Mouse (Mus musculus): ENCODE results near the gene Tlr12.
"Not testable (repeated sequence)": the region's sequence is repeated elsewhere in the genome, so short reads cannot be mapped to it uniquely, and the experiment has no call there.

Tlr12 gene

DNA sequence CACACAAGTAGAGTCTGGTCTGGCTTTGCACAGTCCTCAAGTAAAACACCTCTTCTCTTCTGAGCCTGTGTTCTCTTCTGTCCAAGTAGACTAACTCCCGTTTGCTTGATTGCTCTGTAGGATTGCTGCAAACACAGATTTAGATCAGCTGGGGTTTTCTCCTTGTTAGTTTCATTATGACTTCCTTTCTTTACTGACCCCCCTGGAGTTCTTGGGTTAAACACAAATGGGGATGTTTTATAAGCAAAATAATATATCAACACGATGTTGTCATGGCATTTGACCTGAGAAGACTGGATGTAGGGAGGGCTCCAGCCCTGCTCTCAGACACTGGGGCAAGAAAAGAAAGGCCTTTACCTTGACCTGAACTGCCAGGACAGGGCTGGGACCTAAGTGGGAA lies 544 bp upstream of the Tlr12 start:
- DNase-seq (ENCODE audit: low spot score): no peak

- DNase-seq (ENCODE audit: low spot score): no peak
These were observed 877 bp downstream of the Tlr12 start for GRCm38 (mm10) chr4:128617363-128618120.

DNA sequence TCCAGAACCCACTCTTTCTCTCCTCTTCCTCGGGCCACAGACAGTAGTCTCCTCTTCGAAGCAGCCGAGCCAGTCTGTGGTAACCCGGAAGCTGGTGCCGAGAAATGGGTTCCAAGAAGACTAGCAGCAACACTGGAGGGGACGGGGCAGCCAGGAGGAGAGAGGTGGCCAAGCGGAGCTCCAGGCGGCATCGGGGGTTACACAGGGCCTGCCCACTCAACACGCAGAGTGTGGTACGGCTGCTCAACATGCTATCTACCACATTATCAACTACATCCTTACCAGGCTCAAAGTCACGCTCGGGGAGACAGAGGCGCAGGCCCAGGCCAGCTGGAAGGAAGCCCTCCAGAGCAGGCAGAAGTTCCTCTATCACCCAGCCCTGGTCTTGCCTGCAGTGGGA lies 2.7 kb downstream of the Tlr12 start:
- DNase-seq (ENCODE audit: low spot score): no peak

DNA sequence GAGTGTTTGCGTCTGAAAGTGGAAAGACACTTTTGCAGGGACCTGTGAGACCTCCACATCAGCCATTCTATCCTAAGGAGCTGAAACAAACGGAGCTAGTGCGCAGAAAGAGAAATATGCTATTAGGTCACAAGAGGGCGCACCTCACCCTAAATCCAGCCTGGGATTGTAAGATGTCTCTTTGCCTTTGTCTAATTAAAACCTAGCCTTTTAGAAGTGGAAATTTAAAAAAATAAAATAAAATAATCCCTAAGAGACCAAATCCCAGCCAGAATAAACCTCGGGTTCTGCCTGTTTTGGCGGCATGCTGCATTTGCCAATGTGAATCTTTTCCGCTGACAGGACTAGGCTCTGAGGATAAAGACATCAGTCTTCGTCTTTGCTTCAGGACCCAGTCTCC lies 5.1 kb downstream of the Tlr12 start:
- DNase-seq (ENCODE audit: low spot score): peak; percentile 92

- not testable (repeated sequence) for DNase-seq (ENCODE audit: low spot score)
These were observed 6.7 kb downstream of the Tlr12 start for GRCm38 (mm10) chr4:128611726-128612125.

DNA sequence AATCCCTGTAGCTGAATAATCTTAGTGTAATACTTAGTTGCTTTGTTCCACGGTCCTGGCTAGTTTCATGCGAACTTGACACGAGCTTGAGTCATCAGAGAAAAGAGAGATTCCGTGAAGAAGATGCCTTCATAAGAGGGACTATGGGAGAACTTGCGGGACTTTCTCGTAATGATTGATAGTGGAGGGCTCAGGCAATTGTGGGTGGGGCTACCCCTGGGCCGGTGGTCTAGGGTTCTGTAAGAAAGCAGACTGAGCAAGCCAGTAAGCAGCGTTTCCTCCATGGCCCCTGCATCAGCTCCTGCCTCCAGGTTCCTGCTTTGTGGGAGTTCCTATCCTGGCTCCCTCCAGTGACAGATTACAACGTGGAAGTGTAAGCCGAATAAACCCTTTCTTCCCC lies 7.7 kb downstream of the Tlr12 start:
- DNase-seq (ENCODE audit: low spot score): peak; percentile 18

GRCm38 (mm10) chr4:128609925-128610402 lies 8.5 kb downstream of the Tlr12 start, which contains the start of gene Zscan20:
TSS of gene Zscan20 (minus strand) at chr4:128610098.
- peak; percentile 99 for DNase-seq (ENCODE audit: low spot score)

- DNase-seq (ENCODE audit: low spot score): peak; percentile 19
These were observed 9.0 kb downstream of the Tlr12 start for GRCm38 (mm10) chr4:128609276-128609924.

- no peak for DNase-seq (ENCODE audit: low spot score)
These were observed 10.8 kb downstream of the Tlr12 start for GRCm38 (mm10) chr4:128607661-128608060.

DNA sequence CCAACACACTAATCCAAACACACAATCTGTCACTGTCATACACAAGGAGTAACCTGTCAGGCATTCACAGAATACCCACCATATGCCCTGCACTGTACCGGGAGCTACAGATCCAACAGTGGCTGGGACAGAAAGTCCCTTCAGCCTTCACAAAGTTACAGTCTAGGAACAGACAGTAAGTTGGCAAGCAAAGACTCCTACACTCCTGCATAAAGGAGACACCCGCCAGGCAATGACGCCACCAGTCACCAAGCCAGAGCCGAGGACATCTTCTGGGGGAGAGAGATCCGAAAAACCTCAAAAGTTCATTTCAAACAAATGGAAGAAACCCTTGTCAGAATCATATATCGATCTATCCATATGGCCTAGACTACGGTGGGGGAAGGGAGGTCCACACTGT lies 11.8 kb downstream of the Tlr12 start:
- DNase-seq (ENCODE audit: low spot score): no peak

- no peak for DNase-seq (ENCODE audit: low spot score)
These were observed 20.4 kb downstream of the Tlr12 start for GRCm38 (mm10) chr4:128597801-128598560.

DNA sequence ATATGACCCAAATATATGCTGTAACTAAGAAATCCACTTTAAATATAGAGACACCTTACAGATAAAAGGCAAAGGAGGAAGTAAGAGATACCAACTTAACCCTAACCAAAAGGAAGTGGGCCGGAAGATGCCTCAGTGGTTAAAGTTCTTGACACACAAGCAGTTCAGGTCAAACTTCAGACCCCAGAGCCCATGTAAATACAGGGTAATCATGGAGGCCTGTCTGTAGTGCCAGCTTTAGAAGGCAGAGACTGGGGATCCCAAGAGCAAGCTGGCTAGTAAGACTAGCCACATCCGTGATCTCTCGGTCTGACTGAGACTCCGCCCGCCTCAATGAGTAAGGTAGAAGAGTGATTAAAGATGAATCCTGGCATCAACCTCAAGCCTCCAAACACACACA lies 24.4 kb downstream of the Tlr12 start:
- no peak for DNase-seq (ENCODE audit: low spot score)

DNA sequence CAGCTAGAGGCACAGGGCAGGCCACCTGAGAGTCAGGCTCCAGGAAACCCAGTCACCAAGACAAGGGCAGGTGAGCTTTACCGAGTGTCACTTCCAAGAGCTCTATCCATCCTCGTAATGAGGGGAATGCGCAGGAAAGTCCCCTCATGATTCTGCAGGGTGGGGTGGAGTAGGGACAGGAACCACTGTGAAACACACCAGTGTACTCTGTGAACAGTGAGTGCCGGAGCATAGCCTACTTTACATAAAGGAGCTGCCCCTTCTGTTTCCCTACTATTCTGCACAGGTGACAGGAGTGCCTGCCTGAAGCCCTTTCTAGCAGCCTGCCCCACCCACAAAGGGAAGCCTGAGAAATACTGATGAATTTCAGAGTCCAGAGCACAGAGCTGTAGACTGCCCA lies 25.1 kb downstream of the Tlr12 start:
- no peak for DNase-seq (ENCODE audit: low spot score)

- DNase-seq (ENCODE audit: low spot score): no peak
These were observed 39.2 kb downstream of the Tlr12 start for GRCm38 (mm10) chr4:128579182-128579581.

DNA sequence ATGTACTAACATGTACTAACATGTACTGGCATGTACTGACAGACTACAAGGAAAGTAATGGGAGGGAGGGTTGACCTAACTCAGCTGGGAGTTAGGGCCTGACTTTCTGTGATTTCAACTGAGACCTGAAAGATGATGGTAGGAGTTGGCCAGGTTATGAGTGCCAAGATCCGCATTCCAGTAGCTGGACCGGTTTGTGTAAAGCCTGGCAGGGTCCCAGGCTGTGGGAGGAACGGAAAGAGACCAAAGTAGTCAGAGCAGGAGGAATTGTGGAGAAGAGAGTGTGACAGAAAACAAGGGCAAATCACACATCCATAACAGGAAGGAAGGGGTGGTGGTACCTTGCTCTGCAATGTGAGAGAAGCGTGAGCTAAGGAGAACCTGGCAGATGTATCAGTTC lies 42.6 kb downstream of the Tlr12 start:
- no peak for DNase-seq (ENCODE audit: low spot score)

Measured in embryo, embryonic 10.5 days (tissue).